Mouse (Mus musculus): ENCODE results near the gene Gpr156. TPM values are rescaled to one million over a fixed set of nuclear protein-coding genes. Genes with fewer than 3 reads are reported as not detected.
"Not testable (repeated sequence)": the region's sequence is repeated elsewhere in the genome, so short reads cannot be mapped to it uniquely, and the experiment has no call there.

Gpr156 gene
- polyA plus RNA-seq, 1 experiment from 2014 or later: 0.03 TPM

GRCm38 (mm10) chr16:37945031-37945796, 28.9 kb downstream of the Gpr156 start:
- Histone ChIP-seq H3K27ac (no peak overlapping the region), H3K4me3 (replicated peaks) (no peak overlapping the region), H3K4me1 (replicated peaks) (no peaks in the 10 kb centered on the region), H3K4me2 (no peak overlapping the region), H3K9ac (no peak overlapping the region), H3K27me3 (no peaks in the 10 kb centered on the region), H3K36me3 (no peaks in the 10 kb centered on the region), H3K9me3 (replicated peaks) (no peaks in the 10 kb centered on the region)
- WGBS (ENCODE audit: insufficient replicate concordance): 62% methylated on average over 8 of the region's 8 CpGs
- no peak for DNase-seq
- no peak for ATAC-seq (ENCODE audit: low read depth)

GRCm38 (mm10) chr16:37947160-37947559, 30.9 kb downstream of the Gpr156 start:
- DNase-seq (peak; percentile 9), ATAC-seq (ENCODE audit: low read depth) (no peak)
- Histone ChIP-seq H3K4me1 (replicated peaks) (no peaks in the 10 kb centered on the region), H3K36me3 (no peaks in the 10 kb centered on the region), H3K9me3 (replicated peaks) (no peaks in the 10 kb centered on the region), H3K4me3 (replicated peaks) (no peak overlapping the region), H3K4me2 (no peak overlapping the region), H3K27ac (no peak overlapping the region), H3K27me3 (no peaks in the 10 kb centered on the region), H3K9ac (no peak overlapping the region)
- WGBS (ENCODE audit: insufficient replicate concordance): 21% methylated on average over 5 of the region's 5 CpGs

GRCm38 (mm10) chr16:37948365-37948764, 32.1 kb downstream of the Gpr156 start:
- no peaks in the 10 kb centered on the region for H3K27me3 ChIP-seq
- H3K4me1 ChIP-seq (replicated peaks): no peaks in the 10 kb centered on the region
- no peak overlapping the region for H3K4me3 ChIP-seq (replicated peaks)
- WGBS (ENCODE audit: insufficient replicate concordance): 70% methylated on average over 4 of the region's 4 CpGs
- DNase-seq (no peak), ATAC-seq (ENCODE audit: low read depth) (no peak)
- no peaks in the 10 kb centered on the region for H3K9me3 ChIP-seq (replicated peaks)
- H3K36me3 ChIP-seq: no peaks in the 10 kb centered on the region
- H3K27ac ChIP-seq: no peak overlapping the region
- H3K9ac ChIP-seq: no peak overlapping the region
- no peak overlapping the region for H3K4me2 ChIP-seq

- no peaks in the 10 kb centered on the region for H3K9me3 ChIP-seq (replicated peaks)
- H3K36me3 ChIP-seq: no peaks in the 10 kb centered on the region
- H3K4me1 ChIP-seq (replicated peaks): 0 out of 2 replicates have a peak, but pooled peaks cover 2% of the 10 kb centered on the region
- no peak for ATAC-seq (ENCODE audit: low read depth)
- H3K4me2 ChIP-seq: no peak overlapping the region
- no peak overlapping the region for H3K27ac ChIP-seq
- DNase-seq: no peak
- H3K4me3 ChIP-seq (replicated peaks): no peak overlapping the region
- no peaks in the 10 kb centered on the region for H3K27me3 ChIP-seq
- no peak overlapping the region for H3K9ac ChIP-seq
These were observed 34.9 kb downstream of the Gpr156 start for GRCm38 (mm10) chr16:37951171-37951570.

- Histone ChIP-seq H3K27me3 (no peaks in the 10 kb centered on the region), H3K4me2 (no peak overlapping the region), H3K4me1 (replicated peaks) (0 out of 2 replicates have a peak, but pooled peaks cover 2% of the 10 kb centered on the region), H3K4me3 (replicated peaks) (no peak overlapping the region), H3K9ac (no peak overlapping the region), H3K36me3 (no peaks in the 10 kb centered on the region), H3K9me3 (replicated peaks) (no peaks in the 10 kb centered on the region), H3K27ac (no peak overlapping the region)
- WGBS (ENCODE audit: insufficient replicate concordance): 54% methylated on average over 4 of the region's 4 CpGs
- ATAC-seq (ENCODE audit: low read depth) (no peak), DNase-seq (no peak)
These were observed 36.9 kb downstream of the Gpr156 start for GRCm38 (mm10) chr16:37953186-37953585.

- H3K4me1 ChIP-seq (replicated peaks): 0 out of 2 replicates have a peak, but pooled peaks cover 2% of the 10 kb centered on the region
- H3K9me3 ChIP-seq (replicated peaks): no peaks in the 10 kb centered on the region
- no peak overlapping the region for H3K4me2 ChIP-seq
- DNase-seq (no peak), ATAC-seq (ENCODE audit: low read depth) (no peak)
- 67% methylated on average over 12 of the region's 12 CpGs for WGBS (ENCODE audit: insufficient replicate concordance)
- H3K36me3 ChIP-seq: no peaks in the 10 kb centered on the region
- no peak overlapping the region for H3K9ac ChIP-seq
- H3K27me3 ChIP-seq: no peaks in the 10 kb centered on the region
- no peak overlapping the region for H3K4me3 ChIP-seq (replicated peaks)
- H3K27ac ChIP-seq: no peak overlapping the region
These were observed 38.0 kb downstream of the Gpr156 start for GRCm38 (mm10) chr16:37953991-37954942.

- no peak overlapping the region for H3K4me2 ChIP-seq
- DNase-seq (no peak), ATAC-seq (ENCODE audit: low read depth) (no peak)
- no peak overlapping the region for H3K27ac ChIP-seq
- H3K9me3 ChIP-seq (replicated peaks): no peaks in the 10 kb centered on the region
- 0 out of 2 replicates have a peak, but pooled peaks cover 2% of the 10 kb centered on the region for H3K4me1 ChIP-seq (replicated peaks)
- no peak overlapping the region for H3K4me3 ChIP-seq (replicated peaks)
- no peaks in the 10 kb centered on the region for H3K36me3 ChIP-seq
- WGBS (ENCODE audit: insufficient replicate concordance): 67% methylated on average over 13 of the region's 13 CpGs
- H3K9ac ChIP-seq: no peak overlapping the region
- H3K27me3 ChIP-seq: no peaks in the 10 kb centered on the region
These were observed 39.1 kb downstream of the Gpr156 start for GRCm38 (mm10) chr16:37955336-37955917.

- Histone ChIP-seq H3K27me3 (no peaks in the 10 kb centered on the region), H3K36me3 (no peaks in the 10 kb centered on the region), H3K9me3 (replicated peaks) (no peaks in the 10 kb centered on the region), H3K4me1 (replicated peaks) (0 out of 2 replicates have a peak, but pooled peaks cover 2% of the 10 kb centered on the region), H3K4me3 (replicated peaks) (no peak overlapping the region), H3K27ac (no peak overlapping the region), H3K9ac (no peak overlapping the region), H3K4me2 (no peak overlapping the region)
- DNase-seq: no peak
- 65% methylated on average over 14 of the region's 14 CpGs for WGBS (ENCODE audit: insufficient replicate concordance)
- ATAC-seq (ENCODE audit: low read depth): no peak
These were observed 39.9 kb downstream of the Gpr156 start for GRCm38 (mm10) chr16:37956076-37956676.

- ATAC-seq (ENCODE audit: low read depth): no peak
- Histone ChIP-seq H3K27ac (no peak overlapping the region), H3K9ac (no peak overlapping the region), H3K36me3 (no peaks in the 10 kb centered on the region), H3K4me1 (replicated peaks) (0 out of 2 replicates have a peak, but pooled peaks cover 2% of the 10 kb centered on the region), H3K4me2 (no peak overlapping the region), H3K4me3 (replicated peaks) (no peak overlapping the region), H3K9me3 (replicated peaks) (no peaks in the 10 kb centered on the region), H3K27me3 (no peaks in the 10 kb centered on the region)
- no peak for DNase-seq
- WGBS (ENCODE audit: insufficient replicate concordance): 57% methylated on average over 4 of the region's 4 CpGs
These were observed 40.5 kb downstream of the Gpr156 start for GRCm38 (mm10) chr16:37956751-37957150.

- H3K9ac ChIP-seq; H3K4me1 ChIP-seq (replicated peaks); H3K4me3 ChIP-seq (replicated peaks); DNase-seq; H3K4me2 ChIP-seq; H3K27ac ChIP-seq; H3K27me3 ChIP-seq; H3K9me3 ChIP-seq (replicated peaks); ATAC-seq (ENCODE audit: low read depth); H3K36me3 ChIP-seq: not testable (repeated sequence)
- WGBS (ENCODE audit: insufficient replicate concordance): 66% methylated on average over 4 of the region's 4 CpGs
These were observed 46.4 kb downstream of the Gpr156 start for GRCm38 (mm10) chr16:37962696-37963095.

All from liver, embryonic 13.5 days (tissue).